Mouse (Mus musculus) heart, postnatal 0 days (tissue): Measurements from ENCODE around the gene Zfhx3.

Source experiments
- CTCF ChIP-seq: IDR thresholded peaks from 2 replicates; pipeline ENCODE4 v1.5.1; 2016; ENCODE audit warnings: antibody characterized with exemption, control low read depth, low read depth
- EP300 ChIP-seq: IDR thresholded peaks from 2 replicates; pipeline ENCODE4 v1.6.1; 2016; ENCODE audit warnings: antibody characterized with exemption, low read depth

GRCm38 (mm10) chr8:108994187-108994586 lies 1051.7 kb downstream of the Zfhx3 start:
- TF ChIP-seq CTCF (no peak), EP300 (no peak)
